Mouse (Mus musculus): ENCODE measurements around the gene Camkv.

Camkv gene

GRCm38 (mm10) chr9:107935374-107935773 is at the start of gene Camkv:
TSS of gene Camkv (plus strand) at chr9:107935674.
- no peak for DNase-seq (ENCODE audit: low read depth)

DNA sequence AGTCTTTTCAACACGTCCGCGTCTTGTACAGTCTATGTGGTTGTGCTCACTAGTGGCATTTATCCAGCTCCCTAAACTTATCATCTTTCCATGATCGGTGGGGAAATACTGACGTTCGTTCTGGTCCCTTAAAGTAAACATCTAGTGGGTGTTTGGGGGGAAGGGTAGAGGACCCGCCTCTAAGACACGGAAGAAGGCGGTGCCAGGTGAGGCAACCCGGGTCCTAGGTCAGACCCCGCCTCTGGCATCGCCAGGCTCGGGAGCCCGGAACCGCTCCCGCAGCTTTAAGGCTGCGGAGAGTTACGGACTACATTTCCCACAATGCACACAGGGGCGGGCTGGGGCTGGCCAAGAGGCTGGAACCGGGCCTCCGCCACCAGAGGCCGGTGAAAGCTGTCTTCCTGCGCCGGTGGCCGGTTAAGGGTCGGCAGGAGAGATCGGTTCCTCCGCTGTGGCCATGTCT is 47.6 kb upstream of the Camkv start, which contains the start of gene Mon1a:
Gene Mon1a, plus strand, starts transcription at position 348 of the 463 bp plus-strand sequence.
- DNase-seq (ENCODE audit: low read depth) = peak; percentile 94

- peak; percentile 73 for DNase-seq (ENCODE audit: low read depth)
Measured at GRCm38 (mm10) chr9:107888267-107888850, 47.1 kb upstream of the Camkv start.

GRCm38 (mm10) chr9:107890260-107890659 is 45.2 kb upstream of the Camkv start:
- peak; percentile 54 for DNase-seq (ENCODE audit: low read depth)

DNA sequence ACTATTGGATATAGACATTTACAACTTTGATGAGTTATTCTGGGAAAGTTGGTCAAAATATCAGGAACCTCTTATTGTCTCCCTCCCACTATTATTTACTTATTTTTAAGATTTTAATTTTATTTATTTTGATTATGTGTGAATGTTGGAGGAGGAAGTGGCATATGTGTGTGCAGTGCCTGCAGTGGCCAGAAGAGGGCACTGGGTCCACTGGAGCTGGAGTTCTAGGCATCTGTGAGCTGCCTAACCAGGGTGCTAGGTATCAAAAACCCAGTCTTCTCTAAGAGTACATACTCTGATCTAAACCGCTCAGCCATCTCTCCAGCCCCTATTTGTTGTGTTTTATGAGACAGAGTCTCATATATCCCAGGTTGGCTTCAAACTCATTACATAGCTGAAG is 44.5 kb upstream of the Camkv start:
- peak; percentile 48 for DNase-seq (ENCODE audit: low read depth)

- DNase-seq (ENCODE audit: low read depth) = no peak
Measured at GRCm38 (mm10) chr9:107898563-107898962, 36.9 kb upstream of the Camkv start.

- no peak for DNase-seq (ENCODE audit: low read depth)
Measured at GRCm38 (mm10) chr9:107899855-107900254, 35.6 kb upstream of the Camkv start.

DNA sequence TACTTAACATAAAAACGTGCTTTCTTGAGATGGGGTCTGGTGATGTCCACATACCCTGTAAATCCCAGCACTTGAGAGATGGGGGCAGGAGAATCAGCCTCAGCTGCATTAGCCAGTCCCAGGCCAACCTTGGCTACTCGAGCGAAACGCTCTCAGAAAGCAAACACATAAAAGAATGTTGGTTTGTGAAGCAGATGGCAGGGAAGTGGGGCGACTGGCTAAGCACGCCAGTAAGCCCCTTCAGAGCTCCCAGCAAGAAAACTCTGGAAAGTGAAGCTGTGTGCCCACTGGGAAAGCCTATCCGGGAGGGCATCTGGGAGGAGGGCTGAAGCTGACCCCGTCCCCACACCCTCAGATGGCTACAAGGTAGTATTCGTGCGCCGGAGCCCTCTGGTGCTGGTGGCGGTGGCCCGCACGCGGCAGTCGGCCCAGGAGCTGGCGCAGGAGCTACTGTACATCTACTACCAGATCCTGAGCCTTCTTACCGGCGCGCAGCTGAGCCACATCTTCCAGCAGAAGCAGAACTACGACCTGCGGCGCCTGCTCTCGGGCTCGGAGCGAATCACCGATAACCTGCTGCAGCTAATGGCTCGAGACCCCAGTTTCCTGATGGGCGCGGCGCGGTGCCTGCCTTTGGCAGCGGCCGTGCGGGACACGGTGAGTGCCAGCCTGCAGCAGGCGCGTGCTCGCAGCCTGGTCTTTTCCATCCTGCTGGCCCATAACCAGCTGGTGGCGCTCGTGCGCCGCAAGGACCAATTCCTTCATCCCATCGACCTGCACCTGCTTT is 34.4 kb upstream of the Camkv start:
- no peak for DNase-seq (ENCODE audit: low read depth)

DNA sequence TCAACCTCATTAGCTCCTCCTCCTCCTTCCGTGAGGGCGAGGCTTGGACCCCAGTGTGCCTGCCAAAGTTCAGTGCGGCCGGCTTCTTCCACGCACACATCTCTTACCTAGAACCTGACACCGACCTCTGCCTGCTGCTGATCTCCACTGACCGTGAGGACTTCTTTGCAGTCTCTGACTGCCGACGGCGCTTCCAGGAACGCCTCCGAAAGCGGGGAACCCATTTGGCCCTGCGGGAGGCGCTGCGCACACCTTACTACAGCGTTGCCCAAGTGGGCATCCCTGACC is 33.9 kb upstream of the Camkv start:
- DNase-seq (ENCODE audit: low read depth) = no peak

GRCm38 (mm10) chr9:107904726-107905125 is 30.7 kb upstream of the Camkv start:
- peak; percentile 87 for DNase-seq (ENCODE audit: low read depth)

- no peak for DNase-seq (ENCODE audit: low read depth)
Measured at GRCm38 (mm10) chr9:107906252-107906966, 29.1 kb upstream of the Camkv start, which contains the start of gene Mst1r. TSS of gene Mst1r (plus strand) at chr9:107906873.

DNA sequence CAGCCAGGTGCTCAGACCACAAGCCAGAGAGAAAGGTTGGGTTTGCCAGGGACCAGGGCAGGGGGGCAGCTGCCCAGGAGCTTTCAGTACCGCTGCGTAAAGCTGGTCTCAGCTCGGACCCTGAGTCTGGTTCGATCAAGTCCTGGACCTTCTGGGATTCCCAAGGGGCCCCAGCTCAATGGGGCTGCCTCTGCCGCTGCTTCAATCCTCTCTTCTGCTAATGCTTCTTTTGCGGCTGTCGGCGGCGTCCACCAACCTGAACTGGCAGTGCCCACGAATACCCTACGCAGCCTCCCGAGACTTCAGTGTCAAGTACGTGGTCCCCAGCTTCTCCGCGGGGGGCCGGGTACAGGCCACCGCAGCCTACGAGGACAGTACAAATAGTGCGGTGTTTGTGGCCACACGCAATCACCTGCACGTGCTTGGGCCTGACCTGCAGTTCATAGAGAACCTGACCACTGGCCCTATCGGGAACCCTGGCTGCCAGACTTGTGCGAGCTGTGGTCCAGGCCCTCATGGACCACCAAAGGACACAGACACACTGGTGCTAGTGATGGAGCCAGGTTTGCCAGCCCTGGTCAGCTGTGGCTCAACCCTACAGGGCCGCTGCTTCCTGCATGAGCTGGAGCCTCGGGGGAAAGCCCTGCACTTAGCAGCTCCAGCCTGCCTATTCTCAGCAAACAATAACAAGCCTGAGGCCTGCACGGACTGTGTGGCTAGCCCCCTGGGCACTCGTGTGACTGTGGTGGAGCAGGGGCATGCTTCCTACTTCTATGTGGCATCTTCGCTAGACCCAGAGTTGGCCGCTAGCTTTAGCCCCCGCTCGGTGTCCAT is 28.3 kb upstream of the Camkv start:
- DNase-seq (ENCODE audit: low read depth) = no peak

GRCm38 (mm10) chr9:107907801-107908120 is 27.7 kb upstream of the Camkv start:
- DNase-seq (ENCODE audit: low read depth) = no peak

GRCm38 (mm10) chr9:107908410-107909158 is 26.9 kb upstream of the Camkv start:
- DNase-seq (ENCODE audit: low read depth) = peak; percentile 36

DNA sequence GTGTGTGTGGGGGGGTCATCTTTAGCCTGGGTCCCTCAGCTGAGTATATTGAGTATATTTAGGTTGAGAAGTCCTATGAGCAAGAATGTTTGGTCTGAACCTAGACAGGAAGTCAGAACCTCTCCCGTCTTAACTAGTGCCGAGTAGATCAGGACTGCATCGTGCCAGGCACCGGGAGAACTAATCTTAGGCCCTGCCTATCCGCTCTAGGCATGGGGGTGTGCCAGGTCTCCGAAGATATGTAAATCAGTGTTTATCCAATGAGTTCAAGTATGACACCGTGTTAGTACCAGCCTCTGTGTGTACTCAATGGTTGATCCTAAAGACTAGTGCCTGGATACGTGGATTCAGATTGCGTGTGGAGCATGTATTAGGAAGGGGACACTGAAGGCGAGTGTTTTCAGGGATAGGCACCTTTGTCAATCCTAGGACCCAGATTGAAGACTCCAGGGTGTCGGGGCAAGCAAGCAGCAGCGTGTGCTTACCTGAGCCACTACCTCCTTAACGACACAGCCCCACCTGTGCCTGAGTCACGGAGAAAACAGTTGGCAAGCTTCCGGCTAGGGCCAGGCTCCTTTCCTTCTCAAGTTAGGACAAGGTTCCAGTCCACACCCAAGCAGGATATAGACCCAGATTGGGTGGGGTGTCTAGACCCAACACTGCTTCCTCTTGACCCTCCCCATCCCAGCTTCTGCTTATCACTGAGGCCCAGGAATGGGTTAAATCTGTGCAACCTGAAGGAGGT is 25.3 kb upstream of the Camkv start:
- DNase-seq (ENCODE audit: low read depth) = no peak

DNA sequence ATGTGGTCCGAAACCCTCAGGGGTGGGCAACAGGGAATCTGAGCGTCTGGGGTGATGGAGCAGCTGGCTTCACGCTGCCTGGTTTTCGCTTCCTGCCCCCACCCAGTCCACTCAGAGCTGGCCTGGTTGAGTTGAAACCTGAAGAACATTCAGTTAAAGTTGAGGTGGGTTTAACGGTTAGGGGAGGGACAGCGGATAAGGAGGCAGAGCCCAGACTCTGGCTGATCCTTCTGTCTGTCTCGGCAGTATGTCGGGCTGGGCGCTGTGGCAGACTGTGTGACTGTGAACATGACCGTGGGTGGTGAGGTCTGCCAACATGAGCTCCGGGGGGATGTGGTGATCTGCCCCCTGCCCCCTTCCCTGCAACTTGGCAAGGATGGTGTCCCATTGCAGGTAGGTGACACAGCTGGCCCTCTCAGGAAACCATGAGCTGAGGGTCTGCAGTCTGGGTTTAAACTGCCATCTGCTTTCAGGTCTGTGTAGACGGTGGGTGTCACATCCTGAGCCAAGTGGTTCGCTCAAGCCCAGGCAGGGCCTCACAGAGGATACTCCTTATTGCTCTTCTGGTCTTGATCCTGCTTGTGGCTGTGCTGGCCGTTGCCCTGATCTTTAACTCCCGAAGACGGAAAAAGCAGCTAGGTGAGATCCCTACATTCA is 20.6 kb upstream of the Camkv start:
- DNase-seq (ENCODE audit: low read depth) = no peak

DNA sequence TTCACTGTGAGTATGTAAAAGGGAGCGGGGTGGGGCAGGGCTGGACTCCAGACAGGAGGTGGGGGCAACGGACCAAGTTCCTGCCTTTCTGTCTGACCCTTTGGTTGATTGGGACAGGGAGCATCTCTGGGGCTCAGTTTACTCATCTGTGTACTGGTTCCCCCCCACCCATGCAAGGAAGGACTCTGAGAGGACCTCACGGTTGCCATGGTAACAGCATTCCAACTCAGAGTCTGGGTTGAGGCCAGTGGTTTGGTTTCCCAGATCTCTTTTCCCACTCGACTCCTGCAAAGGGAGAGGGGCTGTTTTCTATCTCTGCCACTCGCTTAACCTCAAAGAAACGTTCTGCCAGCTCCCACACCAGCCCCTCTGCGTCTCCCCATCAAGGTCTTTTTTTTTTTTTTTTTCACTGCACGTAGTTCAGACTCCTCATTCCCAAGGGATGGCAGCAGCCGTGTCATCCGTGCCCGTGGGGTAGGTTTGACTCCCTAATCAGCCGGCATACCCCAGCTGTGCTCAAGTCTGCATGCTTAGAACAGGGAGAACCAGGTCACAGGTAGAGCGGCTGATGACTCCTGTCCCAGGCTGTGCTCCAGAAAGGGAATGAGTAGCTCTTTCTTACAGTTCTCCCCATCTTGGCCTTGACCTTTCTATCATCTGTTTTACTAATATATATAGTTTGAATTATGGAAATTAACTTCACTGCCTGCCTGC is 17.4 kb upstream of the Camkv start:
- DNase-seq (ENCODE audit: low read depth) = no peak

DNA sequence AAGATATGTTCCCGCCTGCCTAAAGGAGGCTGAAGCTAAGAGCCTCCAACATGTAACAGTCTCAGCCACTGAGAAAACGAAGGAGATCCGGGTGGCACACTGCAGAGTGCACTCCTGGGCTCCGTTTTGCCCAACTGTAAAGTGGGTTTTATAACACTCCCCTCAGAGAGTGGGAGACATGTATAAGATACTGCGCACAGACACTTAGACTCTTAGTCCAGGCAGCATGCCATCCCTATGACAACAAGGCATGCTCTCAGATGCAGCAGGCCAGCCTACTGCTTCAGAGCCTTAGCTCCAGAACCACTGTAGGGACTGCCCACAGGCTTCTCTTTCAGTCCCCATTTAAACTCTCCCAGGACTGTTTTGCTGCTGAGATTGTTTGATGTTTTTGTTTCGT is 16.6 kb upstream of the Camkv start:
- no peak for DNase-seq (ENCODE audit: low read depth)

- DNase-seq (ENCODE audit: low read depth) = no peak
Measured at GRCm38 (mm10) chr9:107919441-107919840, 16.0 kb upstream of the Camkv start.

DNA sequence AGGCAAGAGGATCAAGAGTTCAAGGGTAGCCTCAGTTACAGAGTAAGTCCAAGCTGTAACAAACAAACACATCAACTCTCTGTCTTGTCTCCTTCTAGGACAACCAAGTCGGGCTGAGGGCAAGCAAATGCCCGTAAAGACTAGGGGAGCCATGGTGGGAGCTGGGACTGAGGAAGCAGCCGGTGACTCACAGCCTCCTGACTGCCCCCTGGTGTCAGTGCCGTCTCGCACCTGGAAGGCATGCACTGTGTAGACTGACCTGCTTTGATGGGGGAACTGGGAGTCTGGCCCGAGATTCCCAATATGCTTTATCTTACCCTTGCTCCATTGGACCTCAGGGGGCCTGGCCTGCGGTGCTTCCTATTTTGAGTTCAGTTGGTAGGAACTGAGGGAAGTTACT is 12.5 kb upstream of the Camkv start:
- DNase-seq (ENCODE audit: low read depth) = peak; percentile 65

Measured in 416B (cell line).